8 mouse cellular contexts compared by ENCODE assay signal in genomic region chr6:122391725-122392667, GRCm38 (mm10). TPM values are rescaled to one million over a fixed set of nuclear protein-coding genes. Genes with fewer than 3 reads are reported as not detected.
DNase-seq lines count a peak whose midpoint lies in the region; ATAC-seq and TF ChIP-seq lines count a peak whose summit lies in the region.

No protein-coding gene starts in this region.

- no peaks in the 10 kb centered on the region for H3K36me3 ChIP-seq in forebrain, postnatal 0 days (ENCODE audit: insufficient read depth)
- H3K36me3 ChIP-seq in thymus, adult 2 months (ENCODE audit: control insufficient read depth, insufficient read depth, low read length), result no peaks in the 10 kb centered on the region

- H3K27ac ChIP-seq in forebrain, postnatal 0 days (ENCODE audit: low read depth, low read length), result no peak overlapping the region
- H3K27ac ChIP-seq in layer of hippocampus, adult 2 months, result no peak overlapping the region
- H3K27ac ChIP-seq in olfactory bulb, adult 2 months (ENCODE audit: insufficient read depth, low read depth, low read length), result no peak overlapping the region
- no peak overlapping the region for H3K27ac ChIP-seq in thymus, adult 2 months (ENCODE audit: control insufficient read depth, insufficient read depth, low read length)

- TF ChIP-seq CTCF in forebrain, postnatal 0 days (IDR thresholded peaks at IDR 0.05; ENCODE audit: low read depth), result peak; percentile 90
- peak; percentile 93 for TF ChIP-seq CTCF in layer of hippocampus, adult 2 months (conservative IDR thresholded peaks at IDR 0.05)
- peak; percentile 66 for TF ChIP-seq CTCF in olfactory bulb, adult 2 months (IDR thresholded peaks at IDR 0.05; ENCODE audit: insufficient read depth, low read depth, low read length)
- peak; percentile 51; the same call in 1 of the 2 replicates for TF ChIP-seq CTCF in thymus, adult 2 months (IDR thresholded peaks at IDR 0.05; ENCODE audit: borderline replicate concordance, control insufficient read depth, extremely low read depth, insufficient read depth, low read length, poor library complexity)

- TF ChIP-seq POLR2A in olfactory bulb, adult 2 months (IDR thresholded peaks at IDR 0.05; ENCODE audit: insufficient read depth, low read depth, low read length), result no peak
- TF ChIP-seq POLR2A in thymus, adult 2 months (IDR thresholded peaks at IDR 0.05; ENCODE audit: control insufficient read depth, extremely low read depth, insufficient read depth, low read length, poor library complexity), result no peak

- peak overlapping the region; percentile 35; the same call in 1 of the 2 replicates for H3K9ac ChIP-seq in forebrain, postnatal 0 days

- peak; percentile 68 for DNase-seq in MN1 (ENCODE audit: low spot score)
- peak; percentile 37 for DNase-seq in cerebellum, adult 8-10 months
- peak; percentile 89 for DNase-seq in forebrain, postnatal 0 days
- peak; percentile 84 for DNase-seq in heart, postnatal 4 days
- DNase-seq in layer of hippocampus, adult 2 months (ENCODE audit: low spot score in 2 of 2), result peak; percentile 83 to 86
- DNase-seq in lung, adult 18-20 months, result peak; percentile 46 to 52
- DNase-seq in thymus, adult 2 months, result peak; percentile 47

- peak; percentile 91 for ATAC-seq in forebrain, postnatal 0 days

- H3K27me3 ChIP-seq in forebrain, postnatal 0 days (ENCODE audit: insufficient read depth, low read length), result no peaks in the 10 kb centered on the region
- no peaks in the 10 kb centered on the region for H3K27me3 ChIP-seq in thymus, adult 2 months (ENCODE audit: control insufficient read depth, insufficient read depth, low read length)

- 36% methylated on average over 29 of the region's 29 CpGs for WGBS in forebrain, postnatal 0 days
- WGBS in olfactory bulb, adult 2 months, result 26% methylated on average over 29 of the region's 29 CpGs
- 35% methylated on average over 29 of the region's 29 CpGs for WGBS in thymus, adult 2 months

- peak overlapping the region; percentile 34 for H3K4me2 ChIP-seq in forebrain, postnatal 0 days (ENCODE audit: low read depth)

- no peak overlapping the region for H3K4me3 ChIP-seq in forebrain, postnatal 0 days (ENCODE audit: low read depth, low read length)
- H3K4me3 ChIP-seq in layer of hippocampus, adult 2 months, result peak overlapping the region; percentile 30
- H3K4me3 ChIP-seq in olfactory bulb, adult 2 months (ENCODE audit: insufficient read depth, low read depth, low read length), result peak overlapping the region; percentile 21; the same call in 1 of the 2 replicates
- no peak overlapping the region for H3K4me3 ChIP-seq in thymus, adult 2 months (ENCODE audit: control insufficient read depth, insufficient read depth, low read length)

- H3K9me3 ChIP-seq in forebrain, postnatal 0 days (ENCODE audit: low read length), result no peaks in the 10 kb centered on the region

- H3K4me1 ChIP-seq in forebrain, postnatal 0 days (ENCODE audit: insufficient read depth), result no peaks in the 10 kb centered on the region
- H3K4me1 ChIP-seq in olfactory bulb, adult 2 months (ENCODE audit: control insufficient read depth, insufficient read depth, low read length), result peaks cover 4% of the 10 kb centered on the region
- no peaks in the 10 kb centered on the region for H3K4me1 ChIP-seq in thymus, adult 2 months (replicated peaks; ENCODE audit: control insufficient read depth, insufficient read depth, low read length)

RNA-seq across cellular contexts. Expression of gene Phc1, which starts 51.6 kb away (rescaled TPM):
- total RNA-seq in forebrain, postnatal 0 days (2014; rRNA removed), result 53.6 and 75.7 TPM in 2 replicates
- 21.9 and 24.6 TPM in 2 replicates for polyA plus RNA-seq in forebrain, postnatal 0 days (2015; fragmentation: Nextera tagmentation; extraction: Ambion mirVana)
- 10 to 100 TPM; 32.6 to 36.5 TPM for total RNA-seq in heart, postnatal 4 days (2021)
- 10 to 100 TPM; 63.7 to 71.1 TPM for total RNA-seq in layer of hippocampus, adult 2 months (2021)
- not detected in 2 replicates for polyA plus RNA-seq in olfactory bulb, adult 2 months (2012; ENCODE audit: insufficient read depth, insufficient read length, low replicate concordance, missing spikeins)
- 107 TPM in 2 replicates for polyA plus RNA-seq in thymus, adult 2 months (2012; rRNA removed)

Comparison
In these comparisons a context has a peak if more than half of its experiments do, and no peak if none do; other contexts are left out.
1. DNase-seq: peak in every context shown above with its lines; median percentile 89 in forebrain, postnatal 0 days; 84 in layer of hippocampus, adult 2 months; 84 in heart, postnatal 4 days; 68 in MN1; 49 in lung, adult 18-20 months; 47 in thymus, adult 2 months; 37 in cerebellum, adult 8-10 months.
2. H3K4me3 ChIP-seq: peak in layer of hippocampus, adult 2 months (single experiment) and olfactory bulb, adult 2 months (single experiment); none in forebrain, postnatal 0 days (single experiment) and thymus, adult 2 months (single experiment).
3. Peak in every context shown above with its lines, with median percentiles within 50 percentile points of each other: CTCF ChIP-seq.